Mouse (Mus musculus) spleen, postnatal 4 days (tissue): ENCODE data around the gene Lrfn2.
A peak's percentile ranks its signal among the peaks of the same experiment; 100 is the strongest.

ENCODE experiments used
- DNase-seq, 2 experiments: peaks; one replicate each; pipeline ENCODE4 v3.0.0; 2022; ENCODE audit warnings: low spot score in 2 of 2

The Lrfn2 gene

GRCm38 (mm10) chr17:48963740-48964139 lies 31.6 kb downstream of the Lrfn2 start:
- no peak for DNase-seq

GRCm38 (mm10) chr17:48968304-48968703 lies 36.1 kb downstream of the Lrfn2 start:
- DNase-seq = no peak

GRCm38 (mm10) chr17:48971296-48971695 lies 39.1 kb downstream of the Lrfn2 start:
- no peak for DNase-seq

DNA sequence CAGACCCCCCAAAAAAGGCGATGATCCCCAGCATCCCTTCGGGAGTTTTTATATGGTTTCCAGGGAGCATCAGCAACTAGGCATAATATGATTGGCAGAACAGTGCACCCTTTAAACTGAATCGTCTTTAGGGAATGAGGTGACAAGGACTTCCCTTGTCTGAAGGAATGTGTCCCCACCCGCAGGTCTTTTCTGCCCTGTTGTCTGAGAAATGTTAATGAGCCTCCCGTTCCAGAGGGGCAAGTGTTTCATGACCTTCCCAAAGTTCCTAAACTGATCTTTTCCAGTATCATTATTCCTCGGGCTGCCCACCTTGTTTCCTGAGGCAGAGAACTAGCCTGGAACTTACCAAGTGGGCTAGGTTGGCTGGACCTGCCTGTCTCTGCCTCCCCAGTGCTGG lies 40.7 kb downstream of the Lrfn2 start:
- DNase-seq = no peak

DNA sequence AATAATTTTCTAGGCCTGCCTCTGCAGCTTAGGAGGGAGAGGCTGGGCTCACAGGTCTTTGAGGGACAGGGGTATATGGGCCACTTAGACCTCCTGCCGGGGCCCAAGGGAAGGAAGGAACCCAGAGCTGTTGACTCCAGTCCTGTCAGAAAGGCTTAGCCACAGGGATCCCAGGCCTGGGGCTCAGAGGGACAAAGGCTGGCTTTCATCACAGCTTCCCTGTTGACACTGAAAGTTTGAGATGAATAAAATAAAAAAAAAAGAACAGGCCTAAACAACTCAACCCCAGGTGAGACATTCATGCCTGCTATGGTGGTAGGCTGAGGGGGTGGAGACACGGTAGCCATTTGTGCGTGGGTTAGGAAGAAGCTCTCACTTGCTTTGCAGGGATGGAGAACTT lies 41.2 kb downstream of the Lrfn2 start:
- no peak for DNase-seq

DNA sequence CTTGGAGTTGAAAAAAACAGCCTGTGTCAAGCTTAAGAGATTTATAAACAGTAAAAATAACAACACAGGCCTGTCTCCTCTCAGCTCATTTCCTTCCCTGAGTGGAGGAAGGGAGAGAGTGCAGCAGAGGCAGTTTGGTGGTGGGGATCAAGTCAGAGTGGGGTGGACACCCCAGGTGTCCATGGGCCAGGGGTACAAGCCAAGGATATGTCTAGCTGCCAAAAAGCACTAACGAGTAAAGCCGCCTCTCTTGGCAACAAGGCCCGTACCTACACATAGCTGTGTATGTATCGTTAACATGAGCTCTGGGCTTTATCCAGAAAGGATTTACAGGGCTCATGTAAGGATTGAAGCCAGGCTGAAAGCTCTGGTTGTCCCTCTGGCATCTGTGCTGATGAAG lies 42.9 kb downstream of the Lrfn2 start:
- no peak for DNase-seq

- no peak for DNase-seq
Measured at GRCm38 (mm10) chr17:48976611-48977022, 44.4 kb downstream of the Lrfn2 start.

DNA sequence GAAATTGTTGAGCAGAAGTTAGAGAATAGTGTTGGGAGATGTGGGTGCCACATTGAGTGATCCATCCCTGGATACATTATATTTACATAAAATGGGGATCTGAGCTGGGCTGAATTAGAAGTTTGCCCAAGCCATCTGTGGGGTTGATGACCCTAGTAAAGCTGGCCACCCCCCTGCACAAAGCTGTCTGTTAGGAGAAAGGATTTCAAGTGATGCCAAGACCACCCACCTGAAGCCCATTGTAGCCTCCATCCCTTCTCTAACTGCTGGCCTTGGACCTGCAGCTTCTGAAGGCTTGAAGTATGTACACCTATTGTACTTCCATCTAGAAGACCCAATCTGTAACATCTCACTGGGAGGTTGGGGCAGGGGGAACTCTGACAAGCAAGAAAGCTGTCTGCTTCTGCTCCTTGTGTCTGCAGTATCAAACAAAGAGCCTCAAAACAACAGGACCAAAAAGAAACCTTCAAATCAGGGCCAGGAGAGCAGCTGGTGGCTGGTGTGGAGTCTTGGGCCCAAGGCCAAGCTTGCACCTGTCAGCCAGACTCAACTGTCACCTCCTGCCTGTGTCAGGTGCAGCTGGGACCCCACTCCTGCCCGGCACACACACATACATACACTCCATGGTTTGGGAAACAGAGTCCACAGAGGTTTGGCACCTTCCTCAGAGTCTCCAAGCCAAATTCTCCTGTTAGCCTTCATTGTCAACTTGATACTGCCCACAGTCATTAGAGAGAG lies 63.2 kb downstream of the Lrfn2 start:
- no peak for DNase-seq

GRCm38 (mm10) chr17:48999463-49000227 lies 67.5 kb downstream of the Lrfn2 start:
- DNase-seq = no peak

- no peak for DNase-seq
Measured at GRCm38 (mm10) chr17:49009384-49010073, 77.3 kb downstream of the Lrfn2 start.

DNA sequence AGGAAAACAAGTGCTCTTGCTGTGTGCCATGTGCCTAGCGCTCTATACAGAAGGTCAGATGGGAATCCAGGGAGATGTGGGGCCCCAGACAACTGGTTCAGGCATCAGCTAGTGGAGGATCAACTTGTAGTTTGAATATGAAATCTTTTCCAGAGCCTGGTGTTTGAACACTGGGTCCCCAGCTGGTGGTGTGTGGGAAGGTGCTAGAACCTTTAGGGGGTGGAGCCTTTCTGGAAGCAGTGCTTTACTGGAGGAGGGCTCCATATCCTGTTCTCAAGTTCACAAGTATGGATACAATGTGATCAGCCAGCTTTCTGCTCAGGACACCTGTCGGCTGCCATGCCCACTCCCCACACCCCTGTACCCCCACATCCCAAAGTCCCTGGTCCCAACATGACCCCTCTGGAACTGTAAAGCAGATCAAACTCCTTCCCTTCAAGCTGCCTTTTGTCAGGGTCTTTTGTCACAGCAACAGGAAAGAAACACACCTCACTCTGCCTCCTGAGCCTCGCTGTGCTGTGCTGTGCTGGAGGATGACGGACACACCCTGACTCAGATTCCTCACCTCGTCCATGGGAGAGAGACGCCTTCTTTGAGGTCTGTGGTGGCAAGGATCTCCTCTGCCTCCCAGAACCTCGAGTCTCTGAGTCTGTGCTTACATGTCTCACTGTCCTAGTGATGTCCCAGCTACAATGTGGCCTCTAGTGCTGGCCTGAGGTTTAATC lies 81.9 kb downstream of the Lrfn2 start:
- no peak for DNase-seq

DNA sequence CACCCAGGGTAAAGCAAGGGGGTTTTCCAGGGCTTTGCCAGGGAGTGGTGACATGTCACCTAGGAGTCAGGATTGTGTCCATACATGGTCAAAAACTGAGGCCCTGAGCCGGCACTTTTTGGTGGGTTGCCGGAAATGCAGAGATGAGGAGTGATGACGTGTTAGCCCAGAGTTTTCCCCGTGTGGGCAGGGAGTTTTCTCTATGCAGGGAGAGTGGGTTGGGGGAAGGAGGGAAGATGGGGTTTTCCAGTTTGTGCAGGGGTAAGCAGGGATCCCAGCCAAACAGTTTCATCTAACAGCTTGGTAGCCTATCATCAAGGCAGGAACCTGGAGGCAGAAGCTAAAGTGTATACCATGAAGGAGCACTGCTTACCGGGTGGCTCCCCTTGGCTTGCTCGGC lies 83.2 kb downstream of the Lrfn2 start:
- DNase-seq = no peak

GRCm38 (mm10) chr17:49016229-49016628 lies 84.0 kb downstream of the Lrfn2 start:
- DNase-seq = no peak

DNA sequence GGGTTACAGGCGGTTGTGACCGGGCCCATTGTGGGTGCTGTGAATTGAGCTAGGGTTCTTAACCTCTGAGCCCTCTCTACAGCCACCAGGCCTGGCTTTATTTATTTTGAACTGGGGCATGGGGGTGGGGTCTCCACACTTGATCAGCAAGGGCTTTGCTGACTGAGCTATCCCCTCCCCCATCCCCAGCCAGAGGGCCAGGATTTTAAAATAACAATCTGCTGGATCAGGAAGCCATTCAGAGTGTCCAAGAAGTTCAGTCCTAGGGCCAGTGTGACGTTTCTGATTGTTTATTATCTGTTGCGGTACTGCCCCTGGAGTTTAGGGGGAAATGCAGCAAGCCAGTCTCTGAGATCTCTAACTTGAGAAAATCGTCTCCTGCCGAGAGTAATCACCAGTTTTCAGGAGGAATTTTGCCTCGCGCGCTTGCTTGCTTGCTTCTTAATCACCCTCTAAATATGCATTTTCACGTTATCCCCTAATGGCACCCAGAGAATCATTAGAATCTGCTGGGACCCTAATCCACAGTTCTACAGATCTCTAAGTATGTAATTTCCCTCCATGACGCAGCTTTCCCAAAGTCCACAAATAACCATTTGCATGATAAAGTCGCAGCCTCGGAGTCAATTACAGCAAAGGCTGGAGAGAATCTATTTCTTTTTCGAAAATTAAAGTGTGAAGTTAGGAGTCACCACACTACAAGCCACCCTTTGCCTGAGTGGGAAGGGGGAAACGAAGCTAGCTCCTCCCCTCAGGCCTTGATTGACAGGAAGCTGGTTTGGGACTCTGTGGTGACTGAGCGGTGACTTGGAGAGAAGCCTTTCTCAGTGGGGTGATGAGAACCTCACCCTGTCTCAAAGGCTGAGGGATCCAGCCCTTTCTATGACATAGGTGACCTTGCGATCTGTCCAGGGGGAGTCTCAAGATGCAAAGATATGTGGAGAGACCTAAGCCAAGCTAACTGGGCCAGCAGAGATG lies 85.5 kb downstream of the Lrfn2 start:
- DNase-seq = no peak

DNA sequence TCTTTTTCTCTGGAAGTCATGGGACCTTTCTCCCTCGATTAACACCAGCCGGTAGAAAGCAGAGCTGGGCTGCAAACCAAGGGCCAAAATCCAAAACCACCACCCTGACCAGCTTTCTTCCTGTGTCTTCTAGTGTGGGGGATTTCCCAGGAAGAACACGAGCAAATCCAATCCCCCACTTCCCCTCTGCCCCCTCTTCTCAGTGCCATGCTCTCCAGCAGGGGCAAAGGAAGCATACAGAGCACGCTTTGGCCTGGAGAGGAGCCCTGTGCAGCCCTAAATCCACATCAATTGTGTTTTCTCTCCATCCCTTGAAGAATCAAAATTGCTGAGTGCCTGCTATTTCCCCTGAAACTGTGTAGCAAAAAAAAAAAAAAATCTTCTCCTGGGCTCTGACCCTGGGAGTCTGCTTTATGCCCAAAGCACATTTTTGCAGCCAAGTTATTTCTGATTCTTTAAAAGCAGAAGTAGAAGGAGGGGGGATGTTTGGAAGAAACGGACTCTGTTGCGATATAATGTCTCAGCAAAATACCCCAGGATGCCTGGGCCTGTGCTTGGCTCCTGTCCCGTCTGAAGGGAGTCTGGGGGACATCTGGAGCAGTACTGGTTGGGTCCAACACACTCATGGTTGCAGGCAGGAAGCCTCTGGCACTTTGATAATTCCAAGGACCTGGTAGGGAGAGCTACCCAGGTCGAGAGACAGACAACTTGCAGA lies 86.8 kb downstream of the Lrfn2 start:
- DNase-seq = no peak

GRCm38 (mm10) chr17:49029556-49030268 lies 97.5 kb downstream of the Lrfn2 start:
- peak; percentile 63 to 75 for DNase-seq

DNA sequence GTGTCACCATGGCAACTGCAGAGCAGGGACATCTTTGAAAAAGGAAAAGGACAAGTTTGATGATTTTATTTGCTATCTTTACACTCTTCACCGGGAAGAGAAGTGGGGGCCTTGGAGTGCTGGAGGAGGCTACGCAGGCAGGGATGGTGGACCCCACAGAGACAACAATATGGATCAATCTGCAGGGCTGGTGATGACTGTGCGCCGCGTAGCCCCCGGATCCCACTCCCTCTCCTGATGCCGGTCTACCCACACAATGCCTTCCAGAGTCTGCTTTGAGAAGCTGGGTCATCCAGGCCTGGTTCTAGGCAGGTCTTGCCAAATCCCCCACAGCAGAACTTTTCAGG lies 98.1 kb downstream of the Lrfn2 start:
- no peak for DNase-seq

DNA sequence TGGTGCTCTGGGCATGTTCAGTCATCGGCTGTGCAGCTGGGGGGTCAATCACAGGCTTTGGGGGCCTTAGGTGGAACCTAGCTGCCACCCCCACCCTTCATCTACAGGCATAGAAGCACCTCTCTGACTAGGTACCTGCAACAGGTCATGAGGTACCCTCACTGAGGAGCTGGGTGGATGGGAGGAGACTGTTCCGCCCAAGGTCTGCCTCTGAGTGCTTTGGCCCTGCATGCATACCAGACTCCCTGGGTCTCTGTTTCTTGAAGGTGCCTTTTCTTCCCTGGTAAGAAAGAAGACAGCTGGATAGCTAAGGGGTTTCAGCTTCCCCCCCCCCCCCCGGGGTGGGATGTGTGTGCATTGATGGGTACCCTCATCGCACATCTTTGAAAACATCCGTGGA lies 98.7 kb downstream of the Lrfn2 start:
- DNase-seq = no peak

DNA sequence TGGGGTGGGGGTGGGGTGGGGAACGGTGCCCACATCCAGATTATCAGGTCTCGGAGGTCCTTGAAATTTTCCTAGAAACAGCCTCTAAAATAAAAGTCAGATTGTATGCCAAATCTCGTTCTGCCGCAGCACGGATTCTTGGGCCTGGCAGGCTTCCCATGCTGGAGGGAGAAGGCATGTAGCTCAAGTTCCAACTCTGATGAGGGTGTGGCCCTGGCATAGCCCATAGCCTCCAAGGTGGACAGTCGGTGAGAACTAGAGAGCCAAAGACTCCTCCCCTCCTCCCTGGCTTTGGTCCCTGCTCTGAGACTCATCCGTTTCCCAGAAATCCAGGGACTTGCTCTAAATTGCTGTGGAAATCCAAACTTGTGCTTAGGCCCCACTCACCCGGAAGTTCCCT lies 99.6 kb downstream of the Lrfn2 start:
- DNase-seq = no peak

DNA sequence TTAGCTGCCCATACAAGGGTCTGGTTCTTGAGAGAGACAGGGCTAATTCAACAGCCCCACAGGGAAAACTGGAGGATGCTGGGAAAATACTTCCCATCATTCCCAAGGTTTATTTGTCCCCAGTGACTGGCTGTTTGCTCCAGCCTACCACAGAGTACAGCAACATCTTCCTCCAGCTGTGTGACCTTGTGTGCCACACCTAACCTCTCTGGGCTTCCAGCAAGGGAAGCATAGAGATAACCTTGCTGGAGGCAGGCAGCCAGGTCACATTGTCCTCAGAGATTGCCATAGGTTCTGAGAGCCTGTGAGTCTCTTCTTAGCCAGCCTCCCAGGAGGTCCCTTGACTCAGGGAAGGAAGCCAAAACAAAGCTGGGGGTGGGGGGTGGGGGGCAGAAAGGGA lies 101.1 kb downstream of the Lrfn2 start:
- no peak for DNase-seq
